Mouse (Mus musculus): ENCODE data around the gene Mrpl27. TPM values are rescaled to one million over a fixed set of nuclear protein-coding genes. Genes with fewer than 3 reads are reported as not detected.
"Not testable (repeated sequence)": the region's sequence is repeated elsewhere in the genome, so short reads cannot be mapped to it uniquely, and the experiment has no call there.

Mrpl27 gene
- total RNA-seq (2021) = 10 to 100 TPM; 66.0 to 68.6 TPM

DNA sequence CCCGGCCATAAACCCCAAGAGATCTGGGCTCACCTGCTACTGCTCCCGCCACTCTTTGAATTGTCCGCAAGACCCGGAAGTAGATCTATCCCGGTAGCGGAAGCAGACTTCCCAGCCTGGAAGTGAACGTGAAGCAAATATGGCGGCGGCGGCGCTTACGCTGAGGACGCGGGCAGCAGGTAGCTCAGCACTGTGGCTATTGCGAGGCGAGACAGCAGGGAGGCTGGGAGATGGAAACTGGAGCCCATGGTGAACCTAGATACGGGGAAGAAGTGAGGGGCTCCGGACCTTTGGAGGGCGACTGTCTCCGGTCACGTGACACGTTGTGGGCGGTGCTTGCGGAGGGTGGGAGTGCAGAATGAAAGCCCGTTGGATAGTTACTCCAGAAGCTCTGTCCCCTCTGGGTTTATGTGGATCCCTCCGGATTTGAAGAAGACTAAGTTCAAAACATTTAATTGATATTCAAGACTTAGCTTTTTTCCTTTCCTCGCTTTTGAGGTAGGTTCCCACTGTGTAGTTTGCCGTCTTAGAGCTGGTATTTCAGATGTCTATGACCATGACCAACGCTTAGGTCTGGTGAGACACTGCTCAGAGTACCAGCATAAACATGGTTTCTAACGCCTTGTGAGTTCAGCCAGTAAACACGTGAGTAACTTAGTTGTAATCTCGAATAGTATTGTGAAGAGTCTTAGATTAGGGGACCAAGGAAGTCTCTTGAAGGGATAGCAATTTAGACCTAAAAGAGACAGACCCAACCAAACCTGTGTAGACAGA, at the start of gene Mrpl27, which contains the start of gene Eme1:
Gene Mrpl27, plus strand, starts transcription at position 105 of the 774 bp plus-strand sequence.
Gene Eme1, minus strand, starts transcription at position 302 of the 774 bp plus-strand sequence.
- DNase-seq (ENCODE audit: low spot score in 2 of 2) = peak; percentile 86 to 88
- intact Hi-C loops (cut with DNase I) = no loop called here

DNA sequence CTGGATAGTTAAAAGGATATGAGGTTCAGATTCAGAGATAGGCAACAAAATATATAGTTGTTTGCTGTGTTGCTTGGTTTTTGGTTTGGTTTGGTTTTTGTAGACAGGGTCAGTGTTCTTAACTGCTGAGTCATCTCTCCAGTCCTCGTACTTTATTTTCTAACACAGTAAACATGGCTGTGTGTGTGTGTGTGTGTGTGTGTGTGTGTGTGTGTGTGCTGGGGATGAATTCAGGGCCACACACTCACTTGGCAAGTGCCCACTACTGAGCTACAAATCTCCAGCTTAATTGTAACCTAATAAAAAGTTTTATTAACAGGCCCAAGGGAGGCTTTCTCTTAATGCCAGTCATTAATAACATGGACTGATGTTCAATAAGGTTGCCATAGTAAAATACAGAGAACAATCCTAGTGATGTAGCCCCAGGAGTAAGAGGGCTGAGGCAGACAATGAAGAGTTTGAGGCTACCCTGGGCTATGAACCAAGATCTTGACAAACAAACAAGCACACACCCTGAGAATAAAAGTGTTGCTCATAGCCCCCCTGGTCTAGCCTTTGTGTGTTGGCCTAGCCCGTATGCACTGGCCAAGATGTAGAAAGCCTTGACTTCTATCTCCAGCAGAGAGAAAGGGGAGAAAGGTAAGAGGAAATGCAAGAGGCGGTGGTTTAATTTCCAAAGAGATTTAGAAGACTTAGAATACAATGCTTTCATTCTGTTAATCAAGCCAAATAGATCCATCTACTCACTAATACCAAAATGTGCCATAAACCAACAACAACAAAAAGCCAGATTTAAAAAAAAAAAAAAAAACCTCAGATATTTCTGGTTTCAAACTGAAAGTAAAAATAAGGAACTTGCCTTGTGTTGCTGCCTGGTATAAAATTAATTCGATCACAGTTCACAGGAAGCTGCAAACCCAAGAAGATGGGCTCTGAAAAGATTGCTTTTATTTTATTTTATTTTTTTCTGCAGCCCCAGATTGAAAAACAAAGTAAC, 42.5 kb upstream of the Mrpl27 start:
- intact Hi-C loops (cut with DNase I) = no loop called here
- DNase-seq (ENCODE audit: low spot score in 2 of 2) = no peak

DNA sequence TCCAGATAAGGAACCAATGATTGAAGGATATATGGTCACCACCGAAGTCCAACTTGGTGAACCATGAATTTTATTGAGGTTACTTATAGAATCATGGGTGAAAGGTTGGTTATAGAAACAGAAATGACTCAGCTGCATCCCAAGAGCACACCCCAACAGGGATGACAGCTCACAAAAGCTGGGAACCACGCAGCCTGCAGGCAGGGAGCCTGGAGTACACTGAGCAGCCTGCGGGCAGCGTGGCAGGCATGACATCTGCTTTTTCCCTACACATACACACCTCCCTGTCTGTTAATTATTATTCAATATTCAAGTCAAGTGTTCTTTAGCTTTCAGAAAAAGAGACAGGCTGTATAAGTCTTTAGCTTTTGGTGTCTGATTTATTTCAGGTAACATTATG, 39.0 kb upstream of the Mrpl27 start:
- no peak for DNase-seq (ENCODE audit: low spot score in 2 of 2)
- intact Hi-C loops (cut with DNase I) = no loop called here

DNA sequence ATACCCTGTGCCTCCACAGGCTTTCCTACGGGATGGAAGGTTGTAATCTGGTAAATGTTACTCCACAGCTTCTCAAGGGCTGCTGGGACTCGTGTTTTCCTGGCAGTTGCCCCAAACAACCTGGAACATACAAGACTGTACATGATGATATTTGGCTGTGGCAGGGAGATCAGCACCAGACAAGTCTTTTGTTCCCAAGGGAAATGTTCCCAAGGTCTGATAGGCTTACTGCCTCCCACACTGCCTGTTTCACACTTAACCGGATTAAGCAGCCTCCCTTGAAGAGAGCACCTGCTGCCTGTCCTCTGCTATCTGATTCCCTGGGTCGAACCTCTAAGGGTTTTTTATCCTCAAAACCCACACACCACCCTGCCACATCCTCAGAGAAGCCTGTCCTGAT, 38.1 kb upstream of the Mrpl27 start:
- intact Hi-C loops (cut with DNase I) = no loop called here
- DNase-seq (ENCODE audit: low spot score in 2 of 2) = no peak

DNA sequence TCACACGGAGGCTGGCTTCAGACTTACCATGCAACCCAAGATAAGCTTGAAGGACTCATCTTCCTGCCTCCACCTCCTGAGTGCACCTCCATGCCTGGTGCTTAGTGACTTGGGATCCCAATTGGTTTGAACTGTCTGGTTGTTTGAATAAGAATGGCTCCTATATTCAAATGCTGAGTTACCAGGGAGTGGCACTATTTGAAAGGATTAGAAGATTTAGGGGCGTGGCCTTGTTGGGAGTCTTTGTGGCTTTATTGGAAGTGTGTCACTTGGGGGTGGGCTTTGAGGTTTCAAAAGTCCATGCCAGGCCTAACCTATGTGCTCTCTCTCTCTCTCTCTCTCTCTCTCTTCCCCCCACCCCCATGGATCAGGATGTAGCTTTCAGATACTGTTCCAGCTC, 35.9 kb upstream of the Mrpl27 start:
- no peak for DNase-seq (ENCODE audit: low spot score in 2 of 2)
- intact Hi-C loops (cut with DNase I) = no loop called here

DNA sequence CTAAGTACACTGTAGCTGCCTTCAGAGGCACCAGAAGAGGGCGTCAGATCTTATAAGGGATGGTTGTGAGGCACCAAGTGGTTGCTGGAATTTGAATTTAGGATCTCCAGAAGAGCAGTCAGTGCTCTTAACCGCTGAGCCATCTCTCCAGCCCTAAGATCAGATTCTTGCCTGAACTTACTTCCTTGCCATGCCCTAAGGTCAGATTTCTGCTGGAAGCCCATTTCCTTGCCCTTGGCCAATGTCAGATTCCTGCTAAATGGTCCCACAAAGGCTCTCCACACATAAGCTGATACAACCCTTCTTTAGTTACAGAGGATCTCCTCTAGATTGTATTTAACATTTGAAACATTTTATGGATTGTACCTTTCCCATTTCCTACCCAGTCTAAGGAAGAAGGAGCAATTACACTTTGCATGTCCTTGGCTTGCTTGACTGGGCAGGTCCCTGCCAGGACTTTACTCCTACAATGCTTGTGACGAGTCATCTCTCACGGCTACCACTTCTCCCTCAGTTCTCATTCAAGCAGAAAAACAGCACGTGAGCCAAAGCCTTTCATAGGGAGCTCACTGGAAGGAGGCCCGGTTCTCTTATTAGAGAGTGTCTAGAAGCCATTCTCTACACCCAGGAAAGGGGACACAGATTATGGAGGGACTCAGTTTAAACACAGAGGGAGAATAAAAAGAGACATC, 32.7 kb upstream of the Mrpl27 start:
- no peak for DNase-seq (ENCODE audit: low spot score in 2 of 2)
- intact Hi-C loops (cut with DNase I) = no loop called here

DNA sequence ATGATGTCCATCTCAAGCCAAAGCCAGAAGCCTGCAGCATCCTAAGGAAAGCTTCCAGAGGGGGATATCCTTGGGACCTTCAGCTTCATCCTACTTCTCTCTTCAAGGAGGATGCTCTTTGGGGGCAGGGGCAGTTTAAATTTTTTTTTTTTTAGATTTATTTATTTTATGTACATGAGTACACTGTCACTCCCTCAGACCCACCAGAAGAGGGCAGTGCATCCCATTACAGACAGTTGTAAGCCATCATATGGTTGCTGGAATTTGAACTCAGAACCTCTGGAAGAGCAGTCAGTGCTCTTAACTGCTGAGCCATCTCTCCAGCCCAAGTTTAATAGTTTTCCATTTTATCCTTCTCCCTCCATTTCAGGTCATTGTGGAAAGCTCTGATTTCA, 32.1 kb upstream of the Mrpl27 start:
- DNase-seq (ENCODE audit: low spot score in 2 of 2) = no peak
- intact Hi-C loops (cut with DNase I) = no loop called here

DNA sequence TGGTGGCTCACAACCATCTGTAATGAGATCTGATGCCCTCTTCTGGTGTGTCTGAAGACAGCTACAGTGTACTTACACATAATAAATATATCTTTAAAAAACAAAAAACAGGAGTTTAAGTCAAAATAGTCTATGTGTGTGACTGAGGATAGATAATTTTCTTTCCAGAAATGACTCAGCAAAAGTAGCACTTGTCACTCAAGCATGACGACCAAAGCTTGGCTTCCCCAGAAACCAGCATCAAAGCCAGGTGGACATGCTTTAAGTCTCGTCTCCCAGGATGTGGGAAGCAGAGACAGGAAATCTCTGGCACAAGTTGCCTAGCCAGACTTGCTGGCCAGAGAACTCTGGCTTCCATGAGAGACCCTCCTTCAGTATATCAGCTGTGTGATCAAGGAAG, 31.4 kb upstream of the Mrpl27 start:
- intact Hi-C loops (cut with DNase I) = no loop called here
- DNase-seq (ENCODE audit: low spot score in 2 of 2) = no peak

DNA sequence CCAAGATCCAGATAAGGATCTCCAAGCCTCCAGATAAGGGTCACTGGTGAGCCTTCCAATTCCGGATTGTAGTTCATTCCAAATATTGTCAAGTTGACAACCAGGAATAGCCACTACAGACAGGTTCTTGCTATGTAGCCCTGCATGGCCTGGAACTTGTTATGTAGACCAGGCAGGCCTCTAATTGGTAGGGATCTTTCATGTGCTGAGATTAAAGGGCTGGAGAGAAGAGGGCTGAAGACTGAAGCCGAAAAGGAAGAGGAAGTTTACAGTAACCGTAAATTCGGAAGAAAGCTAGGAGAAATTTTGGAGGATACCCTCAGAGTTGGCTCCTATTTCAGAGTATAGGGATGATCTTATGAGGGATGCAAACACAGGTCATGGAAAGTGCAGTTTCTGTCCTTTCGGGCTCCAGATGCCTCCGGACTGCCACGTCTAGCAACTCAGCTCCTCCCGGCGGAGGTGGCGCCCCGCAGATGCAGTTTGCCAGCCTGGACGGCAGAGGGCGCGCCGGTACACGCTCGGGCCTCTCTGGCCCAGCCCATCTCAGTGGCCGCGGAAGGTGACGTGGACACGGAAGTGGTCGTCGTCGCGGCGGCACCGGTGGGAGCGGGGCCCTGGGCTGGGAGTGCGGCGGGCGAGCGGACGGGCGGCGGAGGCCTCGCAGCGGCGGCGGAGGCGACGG, 24.2 kb upstream of the Mrpl27 start, which contains the start of gene Lrrc59:
Gene Lrrc59, plus strand, starts transcription at position 569 of the 685 bp plus-strand sequence.
- intact Hi-C loops (cut with DNase I) = loop anchor here (5.0 kb wide), 1 partner anchor 82 kb away; the partner anchor contains the start of gene Rsad1
- peak; percentile 94 to 95 for DNase-seq (ENCODE audit: low spot score in 2 of 2)

DNA sequence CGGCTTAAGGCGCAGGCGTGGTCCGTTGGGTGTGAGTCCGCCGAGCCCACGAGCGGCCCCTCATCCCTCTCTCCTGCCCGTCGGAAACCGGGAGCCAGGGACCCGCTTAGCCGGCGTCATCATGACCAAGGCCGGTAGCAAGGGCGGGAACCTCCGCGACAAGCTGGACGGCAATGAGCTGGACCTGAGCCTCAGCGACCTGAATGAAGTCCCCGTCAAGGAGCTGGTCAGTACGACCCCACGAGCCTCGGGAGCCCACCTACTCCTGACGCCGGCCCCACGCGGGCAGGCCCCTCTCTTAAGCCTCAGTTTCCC, 23.7 kb upstream of the Mrpl27 start:
- intact Hi-C loops (cut with DNase I) = loop anchor here (5.0 kb wide), 1 partner anchor 83 kb away; the partner anchor contains the start of gene Rsad1
- DNase-seq (ENCODE audit: low spot score in 2 of 2) = no peak

DNA sequence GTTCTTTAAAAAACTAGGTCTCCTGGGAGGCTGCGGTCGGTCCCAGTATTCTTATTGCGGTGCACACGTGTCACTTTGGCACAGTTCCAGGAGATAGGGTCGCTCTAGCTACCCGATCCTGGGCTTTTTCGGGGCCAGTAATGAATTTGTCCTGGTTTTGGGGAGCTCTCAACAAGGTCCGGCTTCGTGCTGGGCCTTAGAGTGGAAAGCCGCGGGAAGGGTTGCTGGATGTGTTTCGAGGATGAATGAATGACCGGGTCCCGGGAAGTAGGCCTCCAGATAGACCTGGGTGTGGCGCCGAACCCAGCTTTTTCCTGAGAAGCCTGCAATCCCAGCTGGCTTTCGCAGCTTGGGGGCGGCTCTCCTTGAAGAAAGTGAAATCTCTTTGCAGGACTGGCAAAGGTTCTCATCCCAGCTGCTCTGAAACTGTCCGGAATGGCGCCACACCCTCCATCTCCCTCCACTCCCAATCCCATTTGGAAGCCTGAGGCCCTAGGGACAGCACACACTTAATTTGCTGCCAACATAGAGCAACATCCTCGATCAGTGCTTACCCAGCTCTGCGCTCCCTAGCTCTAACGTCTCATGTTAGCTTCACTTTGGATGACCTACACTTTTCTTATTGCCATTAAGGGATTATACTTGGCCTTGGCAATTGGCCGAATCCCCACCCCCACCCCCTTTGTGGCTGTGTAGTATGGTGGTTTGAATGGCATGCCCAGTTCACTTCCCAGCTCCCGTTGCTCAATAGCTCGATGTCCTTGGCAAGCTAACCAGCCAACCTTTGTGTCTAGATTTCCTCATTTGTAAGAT, 23.2 kb upstream of the Mrpl27 start:
- peak; percentile 17 to 18 for DNase-seq (ENCODE audit: low spot score in 2 of 2)
- intact Hi-C loops (cut with DNase I) = no loop called here

DNA sequence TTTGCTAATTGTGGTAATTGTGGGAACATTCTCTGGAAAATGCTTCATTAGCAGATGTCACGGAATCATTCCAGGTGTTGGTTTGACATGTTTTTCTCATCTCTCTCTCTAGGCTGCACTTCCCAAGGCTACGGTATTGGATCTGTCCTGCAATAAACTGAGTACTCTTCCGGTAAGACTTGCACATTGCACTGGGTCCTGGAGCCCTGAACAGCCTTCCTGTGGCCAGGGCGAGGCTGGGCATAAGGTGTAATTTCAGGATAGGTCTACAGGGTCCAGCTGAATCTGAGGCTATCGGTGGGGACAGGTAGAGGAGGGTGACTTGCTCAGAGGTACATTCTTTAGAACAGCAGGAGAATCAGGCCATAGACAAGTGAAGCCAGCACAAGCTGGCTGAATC, 21.6 kb upstream of the Mrpl27 start:
- intact Hi-C loops (cut with DNase I) = no loop called here
- no peak for DNase-seq (ENCODE audit: low spot score in 2 of 2)

DNA sequence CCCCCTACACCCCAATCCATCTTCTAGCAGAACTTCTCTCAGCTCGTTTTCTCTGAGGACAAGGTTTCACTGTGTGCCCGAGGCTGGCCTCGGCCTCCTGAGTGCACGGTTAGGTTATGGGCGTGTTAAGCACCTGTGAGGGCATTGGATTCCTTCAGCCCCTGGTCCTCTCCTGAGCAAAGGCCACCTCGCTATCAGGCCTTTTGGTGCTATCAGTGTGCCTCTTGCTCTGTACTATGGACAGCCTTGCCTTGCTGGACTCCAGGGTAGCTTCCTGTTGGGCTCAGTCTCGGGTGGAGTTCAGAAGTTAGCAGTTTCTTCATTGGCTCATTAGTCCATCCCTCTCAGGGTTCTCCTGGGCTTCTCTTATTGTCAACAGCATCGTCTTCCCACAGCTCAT, 20.6 kb upstream of the Mrpl27 start:
- intact Hi-C loops (cut with DNase I) = no loop called here
- no peak for DNase-seq (ENCODE audit: low spot score in 2 of 2)

DNA sequence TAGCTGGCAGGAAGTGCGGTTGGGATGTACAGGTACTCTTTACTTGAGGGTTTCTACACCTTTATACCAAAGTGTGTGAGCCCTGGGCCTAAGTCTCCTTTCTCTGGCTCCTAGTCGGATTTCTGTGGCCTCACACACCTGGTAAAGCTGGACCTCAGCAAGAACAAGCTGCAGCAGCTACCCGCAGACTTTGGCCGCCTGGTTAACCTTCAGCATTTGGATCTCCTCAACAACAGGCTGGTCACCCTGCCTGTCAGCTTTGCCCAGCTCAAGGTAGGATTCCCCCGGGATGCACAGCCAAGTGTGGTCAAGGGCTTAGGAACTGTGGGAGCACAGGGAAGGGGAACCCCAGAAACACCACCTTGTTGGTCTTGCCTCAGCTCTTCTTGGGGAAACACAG, 19.1 kb upstream of the Mrpl27 start:
- intact Hi-C loops (cut with DNase I) = no loop called here
- DNase-seq (ENCODE audit: low spot score in 2 of 2) = no peak

DNA sequence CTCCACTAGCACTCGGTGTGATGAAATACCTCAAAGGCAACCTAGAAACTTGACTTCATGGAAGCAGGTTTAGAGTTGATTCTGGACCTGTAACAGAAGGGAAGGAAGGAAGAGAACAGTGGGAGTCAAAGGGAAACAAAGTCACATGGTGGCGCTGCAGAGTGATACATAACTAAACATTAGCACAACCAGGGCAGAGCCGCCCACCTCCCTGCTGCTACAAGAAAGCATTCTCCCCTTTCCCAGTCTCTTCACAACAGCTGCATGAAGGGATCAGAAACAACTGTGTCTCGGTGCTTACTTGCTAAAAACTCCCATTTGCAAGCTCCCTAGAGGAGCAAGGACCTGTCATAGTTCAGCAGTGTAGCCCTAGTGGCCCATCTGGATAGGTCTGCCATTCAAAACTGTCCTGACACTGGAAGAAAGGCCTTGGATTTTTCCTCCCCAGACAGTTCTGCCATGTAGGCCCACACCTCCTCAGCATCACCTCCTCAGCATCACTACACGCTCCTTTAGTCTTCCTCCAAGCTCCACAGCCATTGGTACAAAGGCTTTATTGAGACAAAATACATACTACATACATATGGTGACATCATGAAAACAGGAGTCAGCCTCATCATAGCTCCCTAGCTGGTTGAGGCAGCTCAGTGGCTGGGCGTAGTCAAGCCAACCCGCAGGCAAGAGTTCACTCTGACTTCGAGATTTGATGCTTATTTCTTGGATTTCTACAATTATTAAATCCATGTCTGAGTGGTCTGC, 8.9 kb upstream of the Mrpl27 start:
- no peak for DNase-seq (ENCODE audit: low spot score in 2 of 2)
- intact Hi-C loops (cut with DNase I) = no loop called here

DNA sequence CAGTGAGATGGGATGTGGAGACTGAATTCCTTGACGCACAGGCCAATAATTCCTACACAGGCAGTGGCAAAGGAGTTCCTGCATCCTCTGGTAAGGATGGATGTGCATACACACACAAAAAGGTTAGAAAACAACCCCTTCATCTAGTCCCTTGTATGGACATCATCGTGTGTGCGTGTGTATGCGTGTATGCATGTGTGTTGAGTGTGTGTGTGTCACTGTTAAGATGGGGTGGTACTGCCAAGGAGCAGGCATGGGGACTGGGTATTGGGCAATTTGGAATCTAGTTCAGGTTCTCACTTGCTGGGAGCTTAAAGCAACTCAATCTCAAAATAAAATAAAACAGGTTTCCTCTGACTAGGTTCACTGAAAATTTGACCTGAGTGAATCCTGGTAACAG, 7.1 kb upstream of the Mrpl27 start:
- intact Hi-C loops (cut with DNase I) = no loop called here
- no peak for DNase-seq (ENCODE audit: low spot score in 2 of 2)

DNA sequence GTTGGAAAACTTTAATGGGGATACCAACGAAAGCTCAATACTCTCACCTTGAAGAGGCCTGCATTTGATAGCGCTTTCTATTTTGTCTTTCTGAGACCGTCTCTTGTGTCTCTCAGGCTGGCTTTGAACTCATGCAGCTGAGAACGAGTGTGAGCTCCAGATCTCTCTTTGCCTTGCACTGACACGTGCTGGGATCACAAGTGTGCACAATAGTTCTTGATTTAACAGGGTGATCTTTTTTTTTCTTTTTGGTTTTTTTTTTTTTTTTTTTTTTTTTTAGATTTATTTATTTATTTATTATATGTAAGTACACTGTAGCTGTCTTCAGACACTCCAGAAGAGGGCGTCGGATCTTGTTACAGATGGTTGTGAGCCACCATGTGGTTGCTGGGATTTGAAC, 2.3 kb upstream of the Mrpl27 start:
- DNase-seq (ENCODE audit: low spot score in 2 of 2); intact Hi-C loops (cut with DNase I): not testable (repeated sequence)

DNA sequence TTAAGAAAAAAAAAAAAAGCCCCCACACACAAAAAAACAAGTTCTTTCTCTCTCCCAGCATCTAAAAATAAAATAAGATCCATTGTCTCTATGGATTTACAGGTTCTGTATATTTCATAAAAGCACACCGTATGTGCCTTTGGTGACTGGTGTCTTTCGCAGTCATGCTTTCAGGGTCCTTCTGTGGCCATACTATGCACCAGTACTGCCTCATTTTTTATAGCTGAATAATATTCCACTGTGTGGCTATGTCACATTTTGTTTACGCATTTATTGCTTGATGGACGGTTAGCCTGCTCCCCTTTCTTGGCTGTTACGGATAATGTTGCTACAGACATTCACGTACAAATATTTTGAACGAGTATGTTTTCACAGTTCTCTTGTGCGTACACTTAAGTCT, 594 bp upstream of the Mrpl27 start:
- no peak for DNase-seq (ENCODE audit: low spot score in 2 of 2)
- intact Hi-C loops (cut with DNase I) = no loop called here

Measured in left cerebral cortex, postnatal 36 days (tissue).